ENCODE assay signal across 27 mouse cellular contexts in the genomic region with DNA sequence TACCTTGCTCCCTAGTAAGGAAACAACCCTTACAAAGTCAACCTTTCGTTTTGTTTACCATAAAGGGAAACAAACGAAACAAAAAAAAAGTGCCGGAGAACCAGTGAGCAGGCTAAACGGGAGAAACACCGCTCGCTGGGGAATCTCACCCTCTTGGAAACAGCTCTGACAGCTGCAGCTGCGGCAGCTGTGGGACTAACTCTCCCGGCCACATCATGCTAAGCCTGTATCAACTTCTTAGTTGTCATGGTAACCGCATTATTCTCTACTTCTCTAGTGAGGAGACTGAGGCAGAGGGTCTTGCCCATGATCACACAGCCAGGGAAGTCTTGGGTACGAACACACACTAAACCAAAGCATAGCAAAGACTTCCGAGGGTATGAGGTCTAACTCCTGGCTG. TPM values are rescaled to one million over a fixed set of nuclear protein-coding genes. Genes with fewer than 3 reads are reported as not detected.
DNase-seq lines count a peak whose midpoint lies in the region; ATAC-seq and TF ChIP-seq lines count a peak whose summit lies in the region.
"Had no signal": no experiment of that assay in that cellular context is flagged by ENCODE, and none has a peak within 500 bp of the region (broad histone marks: within the 10 kb centered on the region; RNA-seq: fewer than 3 reads in every experiment).

No protein-coding gene starts in this region.

- peaks cover 15% of the 10 kb centered on the region for H3K79me2 ChIP-seq in myocyte (ENCODE audit: control insufficient read depth, insufficient read depth)

- H3K9me3 ChIP-seq in forebrain, embryonic 14.5 days (replicated peaks; ENCODE audit: control insufficient read depth, low read length), result no peaks in the 10 kb centered on the region
- H3K9me3 ChIP-seq in forebrain, embryonic 16.5 days (ENCODE audit: control insufficient read depth, low read length), result no peaks in the 10 kb centered on the region
- H3K9me3 ChIP-seq in limb, embryonic 14.5 days (ENCODE audit: control insufficient read depth, low read length), result no peaks in the 10 kb centered on the region
- H3K9me3 ChIP-seq in limb, embryonic 10.5 days (replicated peaks), result no peaks in the 10 kb centered on the region; the same call in 1 of the 2 replicates
- H3K9me3 ChIP-seq: embryonic facial prominence, embryonic 12.5 days; heart, embryonic 13.5 days had no signal

- WGBS in forebrain, embryonic 14.5 days, result 77% methylated on average over 11 of the region's 11 CpGs
- 67% methylated on average over 11 of the region's 11 CpGs for whole genome bisulfite sequencing in forebrain, embryonic 16.5 days
- 86% methylated on average over 11 of the region's 11 CpGs for WGBS in limb, embryonic 14.5 days
- 91% methylated on average over 11 of the region's 11 CpGs for WGBS in limb, embryonic 10.5 days

- no peaks in the 10 kb centered on the region for H3K27me3 ChIP-seq in forebrain, embryonic 14.5 days (replicated peaks; ENCODE audit: control insufficient read depth, insufficient read depth, low read length)
- no peaks in the 10 kb centered on the region for H3K27me3 ChIP-seq in forebrain, embryonic 16.5 days (replicated peaks; ENCODE audit: control insufficient read depth, insufficient read depth, low read length)
- no peaks in the 10 kb centered on the region for H3K27me3 ChIP-seq in limb, embryonic 14.5 days (ENCODE audit: control insufficient read depth, insufficient read depth, low read length)
- H3K27me3 ChIP-seq in limb, embryonic 10.5 days (ENCODE audit: low read depth, poor library complexity, severe bottlenecking), result no peaks in the 10 kb centered on the region
- H3K27me3 ChIP-seq in myocyte (ENCODE audit: control insufficient read depth, insufficient read depth, insufficient read length), result no peaks in the 10 kb centered on the region
- H3K27me3 ChIP-seq: embryonic facial prominence, embryonic 12.5 days; forebrain, embryonic 12.5 days; heart, embryonic 13.5 days had no signal

- no peak overlapping the region for H3K4me3 ChIP-seq in forebrain, embryonic 14.5 days (ENCODE audit: low read depth, low read length)
- no peak overlapping the region for H3K4me3 ChIP-seq in forebrain, embryonic 16.5 days (replicated peaks; ENCODE audit: low read length)
- no peak overlapping the region for H3K4me3 ChIP-seq in limb, embryonic 14.5 days (replicated peaks; ENCODE audit: low read length)
- no peak overlapping the region for H3K4me3 ChIP-seq in limb, embryonic 10.5 days
- no peak overlapping the region for H3K4me3 ChIP-seq in myocyte
- H3K4me3 ChIP-seq: embryonic facial prominence, embryonic 12.5 days; forebrain, embryonic 12.5 days; heart, embryonic 13.5 days had no signal

- no peak overlapping the region for H3K9ac ChIP-seq in forebrain, embryonic 14.5 days (ENCODE audit: low read length)
- H3K9ac ChIP-seq in forebrain, embryonic 16.5 days (replicated peaks; ENCODE audit: low read depth, low read length), result no peak overlapping the region
- H3K9ac ChIP-seq in limb, embryonic 14.5 days (ENCODE audit: low read depth, low read length, severe bottlenecking), result no peak overlapping the region
- H3K9ac ChIP-seq: embryonic facial prominence, embryonic 12.5 days; forebrain, embryonic 12.5 days; forebrain, postnatal 0 days; heart, embryonic 13.5 days; hindbrain, embryonic 14.5 days had no signal

- H3K4me2 ChIP-seq in forebrain, embryonic 14.5 days (ENCODE audit: low read length), result no peak overlapping the region
- no peak overlapping the region for H3K4me2 ChIP-seq in forebrain, embryonic 16.5 days (ENCODE audit: low read length)
- no peak overlapping the region for H3K4me2 ChIP-seq in limb, embryonic 14.5 days (replicated peaks; ENCODE audit: low read depth, low read length, severe bottlenecking)
- H3K4me2 ChIP-seq in myocyte (ENCODE audit: low read depth), result no peak overlapping the region
- H3K4me2 ChIP-seq: embryonic facial prominence, embryonic 12.5 days; forebrain, embryonic 12.5 days; hindbrain, embryonic 14.5 days had no signal

- TF ChIP-seq POLR2A in limb, embryonic 14.5 days (IDR thresholded peaks at IDR 0.05; ENCODE audit: borderline replicate concordance, extremely low read depth, insufficient read depth, insufficient read length), result no peak
- TF ChIP-seq POLR2A in myocyte (IDR thresholded peaks at IDR 0.05; ENCODE audit: insufficient read length, low read depth), result no peak

- peak; percentile 25 for DNase-seq in forebrain, embryonic 14.5 days (ENCODE audit: low spot score)
- peak; percentile 28 for DNase-seq in limb, embryonic 14.5 days (ENCODE audit: low spot score)
- no peak for DNase-seq in limb, embryonic 10.5 days (ENCODE audit: low spot score)
- DNase-seq in brain, adult 2 months (ENCODE audit: low read depth, low spot score), result peak; percentile 52
- DNase-seq in urinary bladder, postnatal 10 days (ENCODE audit: low spot score), result no peak
- no peak for DNase-seq in spleen, adult 18-20 months
- DNase-seq: adrenal gland, adult 8-10 months; adrenal gland, postnatal 25 days; cerebellum, adult 11 months; cerebellum, adult 8-10 months; cerebellum, postnatal 10 days; forebrain, postnatal 0 days; gastrocnemius, postnatal 10 days; gastrocnemius, postnatal 36 days; heart, postnatal 14 days; heart, postnatal 4 days had no signal

- H3ac ChIP-seq in myocyte (ENCODE audit: control insufficient read depth, insufficient read length), result no peak overlapping the region

- 0 out of 2 replicates have a peak, but pooled peaks cover 7% of the 10 kb centered on the region for H3K36me3 ChIP-seq in forebrain, embryonic 14.5 days (ENCODE audit: control insufficient read depth, insufficient read depth, low read length)
- H3K36me3 ChIP-seq in forebrain, embryonic 16.5 days (ENCODE audit: control insufficient read depth, insufficient read depth), result no peaks in the 10 kb centered on the region
- H3K36me3 ChIP-seq in limb, embryonic 14.5 days (ENCODE audit: control insufficient read depth, insufficient read depth, low read length), result no peaks in the 10 kb centered on the region; the same call in 1 of the 2 replicates
- H3K36me3 ChIP-seq in limb, embryonic 10.5 days, result peaks cover 52% of the 10 kb centered on the region
- H3K36me3 ChIP-seq in myocyte (ENCODE audit: control insufficient read depth, insufficient read depth), result no peaks in the 10 kb centered on the region

- H3K27ac ChIP-seq in forebrain, embryonic 14.5 days (ENCODE audit: low read depth, low read length), result no peak overlapping the region
- no peak overlapping the region for H3K27ac ChIP-seq in forebrain, embryonic 16.5 days (ENCODE audit: low read length)
- no peak overlapping the region for H3K27ac ChIP-seq in limb, embryonic 14.5 days (replicated peaks; ENCODE audit: low read depth, low read length)
- no peak overlapping the region for H3K27ac ChIP-seq in limb, embryonic 10.5 days
- H3K27ac ChIP-seq: embryonic facial prominence, embryonic 12.5 days; forebrain, embryonic 12.5 days; hindbrain, embryonic 14.5 days; hindbrain, postnatal 0 days had no signal

- H3K4me1 ChIP-seq in forebrain, embryonic 14.5 days (ENCODE audit: control insufficient read depth, insufficient read depth, low read length), result no peaks in the 10 kb centered on the region
- peaks cover 10% of the 10 kb centered on the region for H3K4me1 ChIP-seq in forebrain, embryonic 16.5 days (replicated peaks; ENCODE audit: control insufficient read depth, insufficient read depth, low read length)
- peaks cover 11% of the 10 kb centered on the region for H3K4me1 ChIP-seq in limb, embryonic 14.5 days (ENCODE audit: control insufficient read depth, insufficient read depth, low read length)
- H3K4me1 ChIP-seq in limb, embryonic 10.5 days, result peaks cover 32% of the 10 kb centered on the region

- ATAC-seq in forebrain, embryonic 14.5 days, result no peak
- ATAC-seq in forebrain, embryonic 16.5 days, result no peak
- ATAC-seq in limb, embryonic 14.5 days (ENCODE audit: low FRiP score, low read depth), result no peak
- ATAC-seq: activated CD4-positive, CD25-positive, alpha-beta regulatory T cell, adult 4 months; CD4-positive, CD25-positive, alpha-beta regulatory T cell, adult 4 months; forebrain, postnatal 0 days; hindbrain, postnatal 0 days; inflammation-experienced regulatory T-cells, adult 6 months; intestine, embryonic 16.5 days had no signal

TF ChIP-seq in myocyte, 11 proteins besides CTCF, POLR2A, EP300 and RAD21:
- TF ChIP-seq MYOD1 (IDR thresholded peaks at IDR 0.05; ENCODE audit: control insufficient read depth in 1 of 3, insufficient read length in 2 of 3, low read depth in 2 of 3), result peak in 2 of 3 experiments; percentile 55 to 56
- TF ChIP-seq POLR2AphosphoS2 (IDR thresholded peaks at IDR 0.05; ENCODE audit: insufficient read length, low read depth), result no peak
- TF ChIP-seq MYOG (IDR thresholded peaks at IDR 0.05; ENCODE audit: control insufficient read depth in 1 of 3, insufficient read depth in 1 of 3, insufficient read length in 2 of 3, low read depth in 2 of 3), result peak in 1 of 3 experiments; percentile 39

RNA-seq across cellular contexts. Expression of gene Camkk2, which starts 5.5 kb away (rescaled TPM):
- 32.6 and 50.5 TPM in 2 replicates for polyA plus RNA-seq in forebrain, embryonic 14.5 days (2014; fragmentation: Nextera tagmentation; extraction: Ambion mirVana)
- polyA plus RNA-seq in forebrain, embryonic 16.5 days (2015; fragmentation: Nextera tagmentation; extraction: Ambion mirVana), result 70.7 and 75.6 TPM in 2 replicates
- 34.7 and 35.0 TPM in 2 replicates for polyA plus RNA-seq in limb, embryonic 14.5 days (2012; rRNA removed)
- polyA plus RNA-seq in limb, embryonic 14.5 days (2014; fragmentation: Nextera tagmentation; extraction: Ambion mirVana), result 39.1 and 39.3 TPM in 2 replicates
- 29.3 and 30.0 TPM in 2 replicates for polyA plus RNA-seq in limb, embryonic 10.5 days (2016; fragmentation: Nextera tagmentation; extraction: Ambion mirVana)
- 8.2 TPM for polyA plus RNA-seq in myocyte (2012; fragmentation: generic; extraction: Trizol)

RNA-seq across cellular contexts. Expression of gene Anapc5, which starts 47.4 kb away (rescaled TPM):
- polyA plus RNA-seq in forebrain, embryonic 14.5 days (2014; fragmentation: Nextera tagmentation; extraction: Ambion mirVana), result 484 and 553 TPM in 2 replicates
- polyA plus RNA-seq in forebrain, embryonic 16.5 days (2015; fragmentation: Nextera tagmentation; extraction: Ambion mirVana), result 562 and 569 TPM in 2 replicates
- polyA plus RNA-seq in limb, embryonic 14.5 days (2012; rRNA removed), result 686 and 736 TPM in 2 replicates
- 427 and 463 TPM in 2 replicates for polyA plus RNA-seq in limb, embryonic 14.5 days (2014; fragmentation: Nextera tagmentation; extraction: Ambion mirVana)
- 489 and 505 TPM in 2 replicates for polyA plus RNA-seq in limb, embryonic 10.5 days (2016; fragmentation: Nextera tagmentation; extraction: Ambion mirVana)
- polyA plus RNA-seq in myocyte (2012; fragmentation: generic; extraction: Trizol), result 197 TPM

Comparison
In these comparisons a context has a peak if more than half of its experiments do, and no peak if none do; other contexts are left out.
1. DNase-seq: peak in forebrain, embryonic 14.5 days (single experiment), limb, embryonic 14.5 days (single experiment) and brain, adult 2 months (single experiment); none in limb, embryonic 10.5 days (single experiment), urinary bladder, postnatal 10 days (single experiment) and spleen, adult 18-20 months (0 of 2).